Mouse (Mus musculus) forebrain, embryonic 16.5 days (tissue): ENCODE measurements at regions not wholly inside any gene's neighbourhood (a gene's known extent, or its start where the extent isn't known, plus 50 kb on each side); places are given as distances from the start of the nearest gene placed in this dataset.
A peak's percentile ranks its signal among the peaks of the same experiment; 100 is the strongest.

ENCODE experiments used
- ATAC-seq: fragments of 200-750 bp; cut with Nextera tagmentation; 2 replicates; pipeline ENCODE4 v1.8.0; 2017; ENCODE audit warnings: mild to moderate bottlenecking, moderate library complexity
- H3K27ac ChIP-seq: fragments of 300-500 bp; sonication (generic); 2 replicates; pipeline ENCODE4 v1.5.1; 2014; ENCODE audit warnings: low read length, control low read depth
- H3K27me3 ChIP-seq: fragments of 300-500 bp; sonication (generic); replicated peaks from 2 replicates; pipeline ENCODE4 v1.6.1; 2014; ENCODE audit warnings: low read length; ENCODE audit not compliant: control insufficient read depth, insufficient read depth
- H3K36me3 ChIP-seq: fragments of 300-500 bp; sonication (generic); 2 replicates; pipeline ENCODE4 v1.6.1; 2014; ENCODE audit not compliant: control insufficient read depth, insufficient read depth
- H3K4me1 ChIP-seq: fragments of 300-500 bp; sonication (generic); replicated peaks from 2 replicates; pipeline ENCODE4 v1.6.1; 2014; ENCODE audit warnings: low read length; ENCODE audit not compliant: control insufficient read depth, insufficient read depth
- H3K4me2 ChIP-seq: fragments of 300-500 bp; sonication (generic); 2 replicates; pipeline ENCODE4 v1.6.1; 2014; ENCODE audit warnings: mild to moderate bottlenecking, low read length, control low read depth
- H3K4me3 ChIP-seq: fragments of 300-500 bp; sonication (generic); replicated peaks from 2 replicates; pipeline ENCODE4 v1.5.1; 2014; ENCODE audit warnings: mild to moderate bottlenecking, low read length, control low read depth
- H3K9ac ChIP-seq: fragments of 300-500 bp; sonication (generic); replicated peaks from 2 replicates; pipeline ENCODE4 v1.6.1; 2014; ENCODE audit warnings: low read depth, low read length, control low read depth
- H3K9me3 ChIP-seq: fragments of 300-500 bp; sonication (generic); 2 replicates; pipeline ENCODE4 v1.6.1; 2016; ENCODE audit warnings: low read length; ENCODE audit not compliant: control insufficient read depth
- WGBS: fragments of 180-500 bp; shearing (Covaris S2); extraction: QIAGEN DNeasy Blood & Tissue Kit; methylation state at CpG from one replicate; pipeline ENCODE4 v1.1.7; 2014; 5-methylcytosine and 5-hydroxymethylcytosine counted together

DNA sequence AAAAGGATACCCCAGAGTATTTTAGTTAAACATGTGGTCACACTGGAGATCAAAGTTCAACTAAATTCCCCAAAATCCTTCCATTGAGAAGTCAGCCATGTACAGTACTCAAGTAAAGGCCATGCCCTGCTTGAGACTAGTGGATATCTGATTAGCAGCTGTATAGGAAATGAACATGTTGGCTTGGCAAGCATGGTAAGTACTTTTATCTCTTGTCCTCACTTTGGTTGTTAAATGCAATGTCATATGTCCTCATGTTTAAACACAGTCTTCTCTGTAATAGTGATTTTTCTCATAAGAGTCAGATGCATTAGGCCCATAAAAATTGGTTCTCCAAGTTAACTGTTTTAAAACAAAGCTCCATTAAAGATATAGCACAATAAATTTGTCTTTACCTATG lies 141.1 kb upstream of the Pdgfd start:
- no peaks in the 10 kb centered on the region for H3K36me3 ChIP-seq
- no peak overlapping the region for H3K4me3 ChIP-seq
- H3K9ac ChIP-seq = no peak overlapping the region
- ATAC-seq = no peak
- no peaks in the 10 kb centered on the region for H3K27me3 ChIP-seq
- no peak overlapping the region for H3K27ac ChIP-seq
- no peak overlapping the region for H3K4me2 ChIP-seq
- no peaks in the 10 kb centered on the region for H3K9me3 ChIP-seq
- H3K4me1 ChIP-seq = no peaks in the 10 kb centered on the region

- H3K4me3 ChIP-seq = no peak overlapping the region
- no peak overlapping the region for H3K4me2 ChIP-seq
- H3K36me3 ChIP-seq = no peaks in the 10 kb centered on the region
- no peaks in the 10 kb centered on the region for H3K27me3 ChIP-seq
- no peak overlapping the region for H3K27ac ChIP-seq
- no peaks in the 10 kb centered on the region for H3K9me3 ChIP-seq
- H3K4me1 ChIP-seq = no peaks in the 10 kb centered on the region
- no peak for ATAC-seq
- H3K9ac ChIP-seq = no peak overlapping the region
- WGBS = 78% methylated on average over 2 of the region's 2 CpGs
Observed at GRCm38 (mm10) chr9:6066419-6066818, 102.0 kb upstream of the Pdgfd start.

DNA sequence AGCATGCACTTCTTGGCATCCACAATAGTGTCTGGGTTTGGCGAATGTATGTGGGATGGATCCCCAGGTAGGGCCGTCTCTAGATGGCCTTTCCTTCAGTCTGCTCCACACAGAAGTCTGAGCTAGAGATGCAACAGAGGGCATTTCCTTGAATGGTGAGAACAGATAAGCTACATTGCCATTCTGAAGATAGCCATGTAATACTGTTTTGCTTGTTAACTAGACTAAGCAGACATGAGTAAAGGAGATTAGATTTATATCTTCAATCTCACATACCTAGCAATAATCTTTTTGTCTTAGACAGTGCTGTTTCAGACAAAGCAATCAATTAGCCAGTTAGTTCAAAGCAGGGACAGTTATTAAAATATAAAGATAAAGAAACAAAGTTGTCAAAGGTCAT lies 100.9 kb upstream of the Pdgfd start:
- 98% methylated on average over 2 of the region's 2 CpGs for WGBS
- no peak overlapping the region for H3K4me3 ChIP-seq
- H3K4me1 ChIP-seq = no peaks in the 10 kb centered on the region
- H3K9ac ChIP-seq = no peak overlapping the region
- no peak overlapping the region for H3K4me2 ChIP-seq
- H3K27ac ChIP-seq = no peak overlapping the region
- no peaks in the 10 kb centered on the region for H3K36me3 ChIP-seq
- no peaks in the 10 kb centered on the region for H3K9me3 ChIP-seq
- H3K27me3 ChIP-seq = no peaks in the 10 kb centered on the region
- no peak for ATAC-seq

DNA sequence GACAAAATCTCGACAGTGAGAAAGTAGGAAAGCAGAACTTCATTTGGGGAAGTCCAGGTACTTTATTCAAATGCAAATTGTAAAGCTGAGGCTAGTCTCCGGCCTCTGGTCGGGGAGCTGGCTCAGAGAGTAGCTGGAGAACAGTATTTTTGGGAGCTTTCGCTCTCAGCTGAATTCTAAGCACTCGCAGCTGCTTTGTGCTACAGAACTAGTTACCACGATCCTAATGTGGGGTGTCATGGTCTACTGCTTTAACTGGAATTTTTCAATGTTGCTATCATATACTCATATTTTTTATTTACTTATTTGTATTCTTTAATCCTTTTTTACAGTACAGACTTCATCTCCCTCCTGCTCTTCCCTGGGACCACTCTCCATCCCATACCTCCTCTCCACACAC lies 87.1 kb upstream of the Pdgfd start:
- Histone ChIP-seq H3K9me3 (no peaks in the 10 kb centered on the region), H3K27ac (no peak overlapping the region), H3K4me3 (no peak overlapping the region), H3K4me2 (no peak overlapping the region), H3K4me1 (no peaks in the 10 kb centered on the region), H3K9ac (no peak overlapping the region), H3K36me3 (no peaks in the 10 kb centered on the region), H3K27me3 (no peaks in the 10 kb centered on the region)
- 79% methylated on average over 6 of the region's 6 CpGs for WGBS
- ATAC-seq = no peak

DNA sequence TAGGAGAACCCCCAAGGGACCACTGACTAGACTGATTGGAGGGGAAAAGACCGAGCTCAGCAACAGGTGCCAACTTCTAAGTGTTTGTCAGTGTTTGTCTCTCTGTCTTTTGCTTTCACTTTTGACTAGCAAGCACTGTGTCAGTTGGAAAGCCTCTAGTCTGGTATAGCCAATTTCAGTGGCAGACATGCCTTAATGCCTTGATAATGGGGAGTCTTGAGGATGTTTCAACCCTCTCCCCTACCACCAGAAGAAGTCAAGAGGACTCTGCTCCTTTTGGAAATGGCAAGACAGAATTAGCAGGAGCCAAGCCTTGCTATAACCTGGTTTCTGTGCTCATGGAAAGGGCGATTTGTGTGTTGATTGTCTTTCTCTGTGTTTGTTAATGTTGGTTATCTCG lies 78.5 kb upstream of the Pdgfd start:
- Histone ChIP-seq H3K4me2 (no peak overlapping the region), H3K4me1 (no peaks in the 10 kb centered on the region), H3K27me3 (no peaks in the 10 kb centered on the region), H3K27ac (no peak overlapping the region), H3K9ac (no peak overlapping the region), H3K9me3 (no peaks in the 10 kb centered on the region), H3K4me3 (no peak overlapping the region), H3K36me3 (no peaks in the 10 kb centered on the region)
- WGBS = 82% methylated on average over 3 of the region's 3 CpGs
- no peak for ATAC-seq

GRCm38 (mm10) chr9:6090747-6091146 lies 77.6 kb upstream of the Pdgfd start:
- H3K9me3 ChIP-seq = no peaks in the 10 kb centered on the region
- no peak for ATAC-seq
- no peaks in the 10 kb centered on the region for H3K4me1 ChIP-seq
- H3K36me3 ChIP-seq = no peaks in the 10 kb centered on the region
- no peak overlapping the region for H3K4me3 ChIP-seq
- 73% methylated on average over 2 of the region's 2 CpGs for WGBS
- H3K27ac ChIP-seq = no peak overlapping the region
- H3K9ac ChIP-seq = no peak overlapping the region
- no peaks in the 10 kb centered on the region for H3K27me3 ChIP-seq
- H3K4me2 ChIP-seq = no peak overlapping the region

- Histone ChIP-seq H3K27me3 (no peaks in the 10 kb centered on the region), H3K4me3 (no peak overlapping the region), H3K36me3 (no peaks in the 10 kb centered on the region), H3K9me3 (no peaks in the 10 kb centered on the region), H3K27ac (no peak overlapping the region), H3K9ac (no peak overlapping the region), H3K4me1 (no peaks in the 10 kb centered on the region), H3K4me2 (no peak overlapping the region)
- peak; percentile 88 for ATAC-seq
- 59% methylated on average over 1 of the region's 1 CpGs for WGBS
Observed at GRCm38 (mm10) chr9:6108093-6108492, 60.3 kb upstream of the Pdgfd start.
